In genomic region chr2:144009081-144009480, GRCm38 (mm10) we compare ENCODE assay signal across 8 mouse cellular contexts. TPM values are rescaled to one million over a fixed set of nuclear protein-coding genes. Genes with fewer than 3 reads are reported as not detected.
DNase-seq lines count a peak whose midpoint lies in the region; ATAC-seq and TF ChIP-seq lines count a peak whose summit lies in the region.
"Had no signal": no experiment of that assay in that cellular context is flagged by ENCODE, and none has a peak within 500 bp of the region (broad histone marks: within the 10 kb centered on the region; RNA-seq: fewer than 3 reads in every experiment).

No protein-coding gene starts in this region.

- H3K36me3 ChIP-seq in lung, postnatal 0 days (ENCODE audit: insufficient read depth, low read length), result no peaks in the 10 kb centered on the region
- peaks cover 3% of the 10 kb centered on the region; the same call in 1 of the 2 replicates for H3K36me3 ChIP-seq in embryonic facial prominence, embryonic 15.5 days
- peaks cover 10% of the 10 kb centered on the region; the same call in 1 of the 2 replicates for H3K36me3 ChIP-seq in limb, embryonic 14.5 days (ENCODE audit: control insufficient read depth, insufficient read depth, low read length)
- no peaks in the 10 kb centered on the region for H3K36me3 ChIP-seq in splenic B cell, adult 2 months (ENCODE audit: control insufficient read depth, insufficient read depth, low read length, poor library complexity, severe bottlenecking)

- no peak for TF ChIP-seq EP300 in lung, postnatal 0 days (IDR thresholded peaks at IDR 0.05)

- DNase-seq in lung, postnatal 0 days (ENCODE audit: low spot score), result no peak
- no peak for DNase-seq in lung, postnatal 10 days
- no peak for DNase-seq in limb, embryonic 14.5 days (ENCODE audit: low spot score)
- DNase-seq in splenic B cell, adult 2 months (ENCODE audit: low read depth, low spot score), result peak; percentile 23
- DNase-seq in frontal cortex, postnatal 25 days (ENCODE audit: low spot score in 2 of 2), result no peak
- DNase-seq in spleen, postnatal 10 days (ENCODE audit: low spot score in 2 of 2), result no peak

- H3K27me3 ChIP-seq in lung, postnatal 0 days (replicated peaks; ENCODE audit: insufficient read depth, low read length), result no peaks in the 10 kb centered on the region
- H3K27me3 ChIP-seq in embryonic facial prominence, embryonic 15.5 days, result no peaks in the 10 kb centered on the region
- no peaks in the 10 kb centered on the region for H3K27me3 ChIP-seq in limb, embryonic 14.5 days (ENCODE audit: control insufficient read depth, insufficient read depth, low read length)
- H3K27me3 ChIP-seq in splenic B cell, adult 2 months (ENCODE audit: control insufficient read depth, insufficient read depth, low read length, poor library complexity, severe bottlenecking), result no peaks in the 10 kb centered on the region

- H3K9me3 ChIP-seq in lung, postnatal 0 days (ENCODE audit: low read length), result no peaks in the 10 kb centered on the region
- H3K9me3 ChIP-seq in embryonic facial prominence, embryonic 15.5 days (replicated peaks), result no peaks in the 10 kb centered on the region
- H3K9me3 ChIP-seq in limb, embryonic 14.5 days (ENCODE audit: control insufficient read depth, low read length), result no peaks in the 10 kb centered on the region

- no peak overlapping the region for H3K9ac ChIP-seq in lung, postnatal 0 days (replicated peaks; ENCODE audit: low read depth)
- H3K9ac ChIP-seq in embryonic facial prominence, embryonic 15.5 days, result 0 out of 2 replicates have a peak overlapping the region, but pooled peaks have one; percentile 88
- H3K9ac ChIP-seq in limb, embryonic 14.5 days (ENCODE audit: low read depth, low read length, severe bottlenecking), result peak overlapping the region; percentile 99; the same call in 1 of the 2 replicates

- peak overlapping the region; percentile 65; the same call in 1 of the 2 replicates for H3K4me2 ChIP-seq in lung, postnatal 0 days (replicated peaks; ENCODE audit: low read depth, low read length)
- H3K4me2 ChIP-seq in embryonic facial prominence, embryonic 15.5 days (replicated peaks), result peak overlapping the region; percentile 70
- H3K4me2 ChIP-seq in limb, embryonic 14.5 days (replicated peaks; ENCODE audit: low read depth, low read length, severe bottlenecking), result peak overlapping the region; percentile 69

- TF ChIP-seq CTCF in lung, postnatal 0 days (IDR thresholded peaks at IDR 0.05), result no peak

- WGBS in lung, postnatal 0 days, result 43% methylated on average over 1 of the region's 1 CpGs
- 67% methylated on average over 1 of the region's 1 CpGs for WGBS in embryonic facial prominence, embryonic 15.5 days
- 67% methylated on average over 1 of the region's 1 CpGs for WGBS in limb, embryonic 14.5 days

- peak overlapping the region; percentile 98 for H3K27ac ChIP-seq in lung, postnatal 0 days (ENCODE audit: low read length)
- no peak overlapping the region for H3K27ac ChIP-seq in embryonic facial prominence, embryonic 15.5 days (replicated peaks)
- H3K27ac ChIP-seq in limb, embryonic 14.5 days (replicated peaks; ENCODE audit: low read depth, low read length), result no peak overlapping the region

- H3K4me1 ChIP-seq in lung, postnatal 0 days (ENCODE audit: insufficient read depth, low read depth, low read length), result peaks cover 27% of the 10 kb centered on the region; the same call in 1 of the 2 replicates
- H3K4me1 ChIP-seq in embryonic facial prominence, embryonic 15.5 days, result peaks cover 55% of the 10 kb centered on the region
- H3K4me1 ChIP-seq in limb, embryonic 14.5 days (ENCODE audit: control insufficient read depth, insufficient read depth, low read length), result peaks cover 46% of the 10 kb centered on the region

- no peak for ATAC-seq in lung, postnatal 0 days
- ATAC-seq in embryonic facial prominence, embryonic 15.5 days (ENCODE audit: insufficient number of reproducible peaks, low FRiP score, low TSS enrichment, low read depth), result no peak
- ATAC-seq in limb, embryonic 14.5 days (ENCODE audit: low FRiP score, low read depth), result no peak

- no peak overlapping the region for H3K4me3 ChIP-seq in lung, postnatal 0 days (ENCODE audit: low read depth, low read length)
- H3K4me3 ChIP-seq in embryonic facial prominence, embryonic 15.5 days (replicated peaks), result peak overlapping the region; percentile 99
- peak overlapping the region; percentile 96 for H3K4me3 ChIP-seq in limb, embryonic 14.5 days (replicated peaks; ENCODE audit: low read length)

- TF ChIP-seq POLR2A in limb, embryonic 14.5 days (IDR thresholded peaks at IDR 0.05; ENCODE audit: borderline replicate concordance, extremely low read depth, insufficient read depth, insufficient read length), result no peak

RNA-seq across cellular contexts. Expression of gene Rrbp1, which starts 2.0 kb away (rescaled TPM):
- polyA plus RNA-seq in lung, postnatal 0 days (2015; fragmentation: Nextera tagmentation; extraction: Ambion mirVana), result 79.4 and 89.2 TPM in 2 replicates
- 129 and 139 TPM in 2 replicates for polyA plus RNA-seq in embryonic facial prominence, embryonic 15.5 days (2015; fragmentation: Nextera tagmentation; extraction: Ambion mirVana)
- polyA plus RNA-seq in limb, embryonic 14.5 days (2012; rRNA removed), result 194 and 325 TPM in 2 replicates
- 185 and 200 TPM in 2 replicates for polyA plus RNA-seq in limb, embryonic 14.5 days (2014; fragmentation: Nextera tagmentation; extraction: Ambion mirVana)

RNA-seq across cellular contexts. Expression of gene Banf2, which starts 23.8 kb away (rescaled TPM):
- polyA plus RNA-seq in lung, postnatal 0 days (2015; fragmentation: Nextera tagmentation; extraction: Ambion mirVana), result not detected in 2 replicates
- not detected in 2 replicates for polyA plus RNA-seq in embryonic facial prominence, embryonic 15.5 days (2015; fragmentation: Nextera tagmentation; extraction: Ambion mirVana)
- polyA plus RNA-seq in limb, embryonic 14.5 days (2012; rRNA removed), result not detected in 2 replicates
- polyA plus RNA-seq in limb, embryonic 14.5 days (2014; fragmentation: Nextera tagmentation; extraction: Ambion mirVana), result not detected in 2 replicates
- polyA plus RNA-seq: neural tube, embryonic 11.5 days had no signal
